Mouse (Mus musculus) heart, adult 2 months (tissue): ENCODE results near the gene Rassf3. TPM values are rescaled to one million over a fixed set of nuclear protein-coding genes. Genes with fewer than 3 reads are reported as not detected.

Experiments
- DNase-seq, 2 experiments: peaks; one replicate each; pipeline ENCODE4 v3.0.0; 2021
- H3K27ac ChIP-seq: fragments of 200-600 bp; 2 replicates; pipeline ENCODE4 v1.8.1; 2022
- H3K27me3 ChIP-seq: fragments of 200-500 bp; 2 replicates; pipeline ENCODE4 v1.6.1; 2012; ENCODE audit warnings: mild to moderate bottlenecking, low read length, inconsistent platforms, mixed read lengths; ENCODE audit not compliant: control insufficient read depth, insufficient read depth
- H3K36me3 ChIP-seq: fragments of 200-500 bp; 2 replicates; pipeline ENCODE4 v1.6.1; 2012; ENCODE audit warnings: low read length, inconsistent platforms; ENCODE audit not compliant: control insufficient read depth, insufficient read depth
- H3K4me1 ChIP-seq: fragments of 200-500 bp; 2 replicates; pipeline ENCODE4 v1.6.1; 2011; ENCODE audit warnings: low read length; ENCODE audit not compliant: control insufficient read depth, insufficient read depth
- H3K4me3 ChIP-seq: fragments of 200-600 bp; 2 replicates; pipeline ENCODE4 v1.8.1; 2022
- H3K79me2 ChIP-seq: fragments of 200-500 bp; replicated peaks from 2 replicates; pipeline ENCODE4 v1.6.1; 2012; ENCODE audit warnings: mild to moderate bottlenecking, inconsistent platforms, low read length, moderate library complexity, mixed read lengths; ENCODE audit not compliant: control insufficient read depth, insufficient read depth
- H3K9ac ChIP-seq: fragments of 200-500 bp; 2 replicates; pipeline ENCODE4 v1.6.1; 2012; ENCODE audit warnings: low read depth, mild to moderate bottlenecking, control low read depth, inconsistent platforms, low read length, mixed read lengths
- CTCF ChIP-seq: fragments of 200-600 bp; IDR thresholded peaks from 2 replicates; pipeline ENCODE4 v1.8.1; 2022; ENCODE audit warnings: antibody characterized with exemption, mild to moderate bottlenecking, moderate library complexity
- EP300 ChIP-seq: fragments of 200-500 bp; IDR thresholded peaks from 2 replicates; pipeline ENCODE4 v1.6.1; 2011; ENCODE audit warnings: low read depth, low read length, control low read depth; ENCODE audit not compliant: insufficient read depth
- POLR2A ChIP-seq: fragments of 200-500 bp; IDR thresholded peaks from 2 replicates; pipeline ENCODE4 v1.6.1; 2011; ENCODE audit warnings: mild to moderate bottlenecking, low read depth, low read length, control low read depth; ENCODE audit not compliant: insufficient read depth
- WGBS: fragments of 180-500 bp; shearing (Covaris S2); methylation state at CpG from one replicate; pipeline ENCODE4 v1.1.7; 2018; 5-methylcytosine and 5-hydroxymethylcytosine counted together
- intact Hi-C: fragments of 180-260 bp; cut with DNase I; formaldehyde crosslinking; loops from one replicate; pipeline ENCODE4 v1.15.1; 2025
- polyA plus RNA-seq: library from polyadenylated mRNA; depleted of rRNA; stranded (reverse); fragments of >200 nt; gene quantifications from 2 replicates; pipeline ENCODE4 v1.2.3, GENCODE M21; 2012
- total RNA-seq, 2 experiments: library from RNA; stranded (reverse); gene quantifications; 2 replicates each; pipeline ENCODE4 v1.2.3; 2021

Rassf3 gene
- total and polyA plus RNA-seq, 3 experiments, result 69.4 to 135 (median 134) TPM

DNA sequence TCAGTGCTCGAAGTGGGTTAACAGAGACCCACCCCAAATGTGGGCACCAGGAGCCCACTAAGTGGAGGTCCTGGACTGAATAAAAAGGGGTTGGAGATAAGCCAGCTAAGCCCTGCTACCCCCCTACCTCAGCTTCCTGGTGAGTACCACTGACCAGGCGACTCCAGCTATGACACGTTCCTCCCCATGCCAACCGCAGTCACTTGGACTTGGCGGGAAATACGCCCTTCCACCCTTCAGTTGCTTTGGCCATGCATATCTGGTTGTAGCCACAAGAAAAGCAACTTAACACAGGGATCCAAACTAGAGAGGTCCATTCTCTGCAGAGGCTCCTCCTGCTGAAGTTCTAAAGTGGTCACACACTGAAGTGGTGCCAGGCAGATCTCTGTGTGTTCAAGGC is 53.9 kb downstream of the Rassf3 start:
- DNase-seq, result no peak
- no peak overlapping the region for H3K9ac ChIP-seq
- WGBS, result 53% methylated on average over 6 of the region's 6 CpGs
- no peaks in the 10 kb centered on the region for H3K27me3 ChIP-seq
- H3K27ac ChIP-seq, result peak overlapping the region; percentile 83
- no peak overlapping the region for H3K4me3 ChIP-seq
- intact Hi-C loops, result no loop called here
- peaks cover 5% of the 10 kb centered on the region for H3K79me2 ChIP-seq
- H3K36me3 ChIP-seq, result peaks cover 5% of the 10 kb centered on the region
- no peak for TF ChIP-seq POLR2A
- no peak for TF ChIP-seq EP300
- TF ChIP-seq CTCF, result no peak
- H3K4me1 ChIP-seq, result peaks cover 47% of the 10 kb centered on the region

- TF ChIP-seq CTCF (no peak), POLR2A (no peak), EP300 (no peak)
- Histone ChIP-seq H3K27ac (peak overlapping the region; percentile 83), H3K4me1 (peaks cover 44% of the 10 kb centered on the region), H3K27me3 (no peaks in the 10 kb centered on the region), H3K36me3 (peaks cover 5% of the 10 kb centered on the region), H3K9ac (no peak overlapping the region), H3K4me3 (no peak overlapping the region), H3K79me2 (peaks cover 5% of the 10 kb centered on the region)
- DNase-seq, result no peak
- intact Hi-C loops, result no loop called here
- WGBS, result 48% methylated on average over 11 of the region's 11 CpGs
These were observed 54.4 kb downstream of the Rassf3 start for GRCm38 (mm10) chr10:121421657-121422290.

GRCm38 (mm10) chr10:121421023-121421422 is 55.1 kb downstream of the Rassf3 start:
- no peak for DNase-seq
- H3K27ac ChIP-seq, result peak overlapping the region; percentile 83
- H3K4me1 ChIP-seq, result peaks cover 39% of the 10 kb centered on the region
- H3K4me3 ChIP-seq, result no peak overlapping the region; the same call in 1 of the 2 replicates
- 24% methylated on average over 9 of the region's 9 CpGs for WGBS
- TF ChIP-seq POLR2A (no peak), EP300 (no peak), CTCF (no peak)
- H3K79me2 ChIP-seq, result peaks cover 5% of the 10 kb centered on the region
- intact Hi-C loops, result no loop called here
- H3K27me3 ChIP-seq, result no peaks in the 10 kb centered on the region
- peaks cover 5% of the 10 kb centered on the region for H3K36me3 ChIP-seq
- H3K9ac ChIP-seq, result no peak overlapping the region

DNA sequence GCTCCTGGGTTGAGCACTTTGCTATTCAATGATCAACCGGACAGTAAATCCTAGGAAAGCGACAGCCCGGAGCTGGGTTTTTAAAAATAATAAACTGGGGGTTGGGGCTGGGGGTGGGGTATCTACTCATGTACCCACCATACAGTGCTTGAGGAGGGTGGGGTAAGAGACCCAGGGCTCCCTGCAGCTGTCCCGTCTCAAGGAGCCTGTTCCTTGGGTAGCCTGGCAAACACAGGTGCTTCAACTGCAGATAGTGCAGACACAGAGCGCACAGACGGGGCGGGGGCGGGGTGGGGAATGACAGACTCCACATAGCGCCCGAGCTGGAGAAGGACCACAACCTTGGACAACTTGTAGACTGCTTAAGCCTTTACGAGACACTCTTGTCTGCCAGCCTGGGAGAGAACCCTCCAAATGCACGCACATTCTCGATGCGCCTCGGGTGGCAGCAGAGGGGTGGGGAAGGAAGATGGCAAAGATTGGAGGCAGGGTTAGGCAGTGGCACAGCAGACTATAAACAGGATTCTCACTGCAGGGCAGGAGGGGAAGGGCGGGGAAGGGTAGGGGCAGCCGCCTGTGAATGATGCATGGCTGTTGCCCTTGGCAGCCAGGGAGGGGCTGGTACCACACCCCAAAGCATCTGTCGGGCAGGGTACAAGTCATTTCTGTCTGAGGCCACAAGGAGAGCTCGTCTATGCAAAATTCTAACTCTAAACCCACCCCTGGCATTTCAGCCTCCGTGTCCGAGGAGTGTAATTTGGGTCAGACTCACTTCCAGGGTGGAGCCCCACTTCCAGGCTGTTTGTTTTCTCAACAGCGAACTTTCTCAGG is 56.3 kb downstream of the Rassf3 start:
- H3K79me2 ChIP-seq, result peaks cover 4% of the 10 kb centered on the region; the same call in 1 of the 2 replicates
- H3K9ac ChIP-seq, result no peak overlapping the region
- no peaks in the 10 kb centered on the region for H3K27me3 ChIP-seq
- TF ChIP-seq EP300 (no peak; the same call in 1 of the 2 replicates), CTCF (peak; percentile 32), POLR2A (no peak)
- WGBS, result 41% methylated on average over 22 of the region's 22 CpGs
- peaks cover 5% of the 10 kb centered on the region for H3K36me3 ChIP-seq
- H3K4me3 ChIP-seq, result peak overlapping the region; percentile 12; the same call in 1 of the 2 replicates
- H3K4me1 ChIP-seq, result peaks cover 34% of the 10 kb centered on the region
- peak in 1 of 2 experiments; percentile 65 for DNase-seq
- H3K27ac ChIP-seq, result peak overlapping the region; percentile 83
- intact Hi-C loops, result no loop called here

GRCm38 (mm10) chr10:121418835-121419234 is 57.3 kb downstream of the Rassf3 start:
- TF ChIP-seq CTCF (no peak), POLR2A (no peak), EP300 (no peak)
- Histone ChIP-seq H3K36me3 (peaks cover 5% of the 10 kb centered on the region), H3K27me3 (no peaks in the 10 kb centered on the region), H3K4me1 (peaks cover 29% of the 10 kb centered on the region), H3K79me2 (peaks cover 2% of the 10 kb centered on the region; the same call in 1 of the 2 replicates), H3K27ac (peak overlapping the region; percentile 20), H3K4me3 (no peak overlapping the region), H3K9ac (no peak overlapping the region)
- DNase-seq, result no peak
- intact Hi-C loops, result no loop called here
- 70% methylated on average over 14 of the region's 14 CpGs for WGBS

- H3K4me3 ChIP-seq, result no peak overlapping the region
- intact Hi-C loops, result no loop called here
- peaks cover 7% of the 10 kb centered on the region; the same call in 1 of the 2 replicates for H3K36me3 ChIP-seq
- WGBS, result 95% methylated on average over 13 of the region's 13 CpGs
- no peak for DNase-seq
- TF ChIP-seq POLR2A, result no peak
- H3K9ac ChIP-seq, result no peak overlapping the region
- H3K4me1 ChIP-seq, result peaks cover 10% of the 10 kb centered on the region
- peaks cover 2% of the 10 kb centered on the region; the same call in 1 of the 2 replicates for H3K79me2 ChIP-seq
- no peak overlapping the region for H3K27ac ChIP-seq
- H3K27me3 ChIP-seq, result no peaks in the 10 kb centered on the region
These were observed 62.0 kb downstream of the Rassf3 start for GRCm38 (mm10) chr10:121414127-121414526.
